Comparison of ENCODE assay signal across 14 mouse cellular contexts in genomic region chr3:67867420-67868065, GRCm38 (mm10). TPM values are rescaled to one million over a fixed set of nuclear protein-coding genes. Genes with fewer than 3 reads are reported as not detected.
DNase-seq lines count a peak whose midpoint lies in the region; ATAC-seq and TF ChIP-seq lines count a peak whose summit lies in the region.
"Had no signal": no experiment of that assay in that cellular context is flagged by ENCODE, and none has a peak within 500 bp of the region (broad histone marks: within the 10 kb centered on the region; RNA-seq: fewer than 3 reads in every experiment).

No protein-coding gene starts in this region.

- H3K4me1 ChIP-seq in lung, embryonic 14.5 days (ENCODE audit: insufficient read depth), result no peaks in the 10 kb centered on the region
- no peaks in the 10 kb centered on the region for H3K4me1 ChIP-seq in hindbrain, embryonic 10.5 days (replicated peaks)
- H3K4me1 ChIP-seq in kidney, embryonic 15.5 days, result 0 out of 2 replicates have a peak, but pooled peaks cover 3% of the 10 kb centered on the region
- H3K4me1 ChIP-seq in midbrain, embryonic 12.5 days, result no peaks in the 10 kb centered on the region
- H3K4me1 ChIP-seq: embryonic facial prominence, embryonic 12.5 days; hindbrain, embryonic 15.5 days had no signal

- no peaks in the 10 kb centered on the region for H3K9me3 ChIP-seq in lung, embryonic 14.5 days (ENCODE audit: low read depth, low read length)
- no peaks in the 10 kb centered on the region for H3K9me3 ChIP-seq in hindbrain, embryonic 10.5 days
- H3K9me3 ChIP-seq in kidney, embryonic 15.5 days (replicated peaks), result no peaks in the 10 kb centered on the region
- H3K9me3 ChIP-seq in midbrain, embryonic 12.5 days, result no peaks in the 10 kb centered on the region
- H3K9me3 ChIP-seq: embryonic facial prominence, embryonic 12.5 days; hindbrain, embryonic 15.5 days had no signal

- no peak for ATAC-seq in lung, embryonic 14.5 days (ENCODE audit: insufficient read depth)
- ATAC-seq in kidney, embryonic 15.5 days (replicated peaks; ENCODE audit: low FRiP score), result peak; percentile 95
- peak; percentile 54 for ATAC-seq in midbrain, embryonic 12.5 days (ENCODE audit: low FRiP score, low read depth)

- H3K27me3 ChIP-seq in lung, embryonic 14.5 days (ENCODE audit: insufficient read depth, low read length), result no peaks in the 10 kb centered on the region
- H3K27me3 ChIP-seq in hindbrain, embryonic 10.5 days (ENCODE audit: insufficient read depth, poor library complexity, severe bottlenecking), result no peaks in the 10 kb centered on the region
- no peaks in the 10 kb centered on the region for H3K27me3 ChIP-seq in kidney, embryonic 15.5 days
- no peaks in the 10 kb centered on the region for H3K27me3 ChIP-seq in midbrain, embryonic 12.5 days
- H3K27me3 ChIP-seq: embryonic facial prominence, embryonic 12.5 days; hindbrain, embryonic 15.5 days had no signal

- no peaks in the 10 kb centered on the region for H3K36me3 ChIP-seq in lung, embryonic 14.5 days (ENCODE audit: insufficient read depth)
- H3K36me3 ChIP-seq in hindbrain, embryonic 10.5 days, result no peaks in the 10 kb centered on the region
- H3K36me3 ChIP-seq in kidney, embryonic 15.5 days, result no peaks in the 10 kb centered on the region
- H3K36me3 ChIP-seq in midbrain, embryonic 12.5 days, result no peaks in the 10 kb centered on the region
- H3K36me3 ChIP-seq: embryonic facial prominence, embryonic 12.5 days; hindbrain, embryonic 15.5 days had no signal

- no peak overlapping the region for H3K27ac ChIP-seq in lung, embryonic 14.5 days (ENCODE audit: low read depth)
- H3K27ac ChIP-seq in hindbrain, embryonic 10.5 days, result no peak overlapping the region
- H3K27ac ChIP-seq in kidney, embryonic 15.5 days, result no peak overlapping the region
- H3K27ac ChIP-seq in midbrain, embryonic 12.5 days (replicated peaks), result peak overlapping the region; percentile 64; the same call in 1 of the 2 replicates
- H3K27ac ChIP-seq: embryonic facial prominence, embryonic 12.5 days; hindbrain, embryonic 15.5 days had no signal

- DNase-seq in lung, embryonic 14.5 days, result peak; percentile 51
- no peak for DNase-seq in lung, postnatal 4 days
- DNase-seq in hindbrain, embryonic 10.5 days (ENCODE audit: low spot score), result peak; percentile 6
- no peak for DNase-seq in gastrocnemius, postnatal 14 days
- DNase-seq in urinary bladder, postnatal 4 days (ENCODE audit: low spot score in 2 of 2), result no peak
- no peak for DNase-seq in right cerebral cortex, postnatal 10 days (ENCODE audit: low spot score in 2 of 2)
- DNase-seq: lung, adult 2 months had no signal

- intact Hi-C loops in gastrocnemius, postnatal 14 days (cut with DNase I; ENCODE audit: low total_unique reads), result no loop called here

- no peak overlapping the region for H3K9ac ChIP-seq in lung, embryonic 14.5 days
- no peak overlapping the region for H3K9ac ChIP-seq in kidney, embryonic 15.5 days
- H3K9ac ChIP-seq in midbrain, embryonic 12.5 days (replicated peaks), result no peak overlapping the region
- H3K9ac ChIP-seq: embryonic facial prominence, embryonic 12.5 days; hindbrain, embryonic 15.5 days had no signal

- no peak overlapping the region for H3K4me3 ChIP-seq in lung, embryonic 14.5 days (ENCODE audit: low read depth, low read length)
- no peak overlapping the region for H3K4me3 ChIP-seq in hindbrain, embryonic 10.5 days
- no peak overlapping the region for H3K4me3 ChIP-seq in kidney, embryonic 15.5 days (replicated peaks)
- no peak overlapping the region for H3K4me3 ChIP-seq in midbrain, embryonic 12.5 days
- H3K4me3 ChIP-seq: embryonic facial prominence, embryonic 12.5 days; hindbrain, embryonic 15.5 days; myocyte had no signal

- no peak for TF ChIP-seq CTCF in lung, embryonic 14.5 days (IDR thresholded peaks at IDR 0.05; ENCODE audit: low read depth)

- WGBS in lung, embryonic 14.5 days, result 40% methylated on average over 13 of the region's 13 CpGs
- WGBS in hindbrain, embryonic 10.5 days, result 71% methylated on average over 13 of the region's 13 CpGs
- 16% methylated on average over 13 of the region's 13 CpGs for WGBS in kidney, embryonic 15.5 days
- 71% methylated on average over 13 of the region's 13 CpGs for WGBS in midbrain, embryonic 12.5 days

- H3K4me2 ChIP-seq in lung, embryonic 14.5 days, result no peak overlapping the region
- H3K4me2 ChIP-seq in kidney, embryonic 15.5 days, result peak overlapping the region; percentile 40; the same call in 1 of the 2 replicates
- H3K4me2 ChIP-seq in midbrain, embryonic 12.5 days (replicated peaks), result no peak overlapping the region
- H3K4me2 ChIP-seq: embryonic facial prominence, embryonic 12.5 days; hindbrain, embryonic 15.5 days had no signal

RNA-seq across cellular contexts. Expression of gene Iqcj, which starts 24.5 kb away (rescaled TPM):
- not detected in 2 replicates for polyA plus RNA-seq in lung, embryonic 14.5 days (2014; fragmentation: Nextera tagmentation; extraction: Ambion mirVana)
- polyA plus RNA-seq in hindbrain, embryonic 10.5 days (2016; fragmentation: Nextera tagmentation; extraction: Ambion mirVana), result not detected in 2 replicates
- not detected in 2 replicates for polyA plus RNA-seq in kidney, embryonic 15.5 days (2015; fragmentation: Nextera tagmentation; extraction: Ambion mirVana)
- polyA plus RNA-seq in midbrain, embryonic 12.5 days (2016; fragmentation: Nextera tagmentation; extraction: Ambion mirVana), result 0.97 and 2.0 TPM in 2 replicates
- not detected for total RNA-seq in gastrocnemius, postnatal 14 days (2021)
- total RNA-seq: adrenal gland, adult 18-20 months; heart, adult 8-10 months had no signal
- polyA plus RNA-seq: lung, adult 2 months; myocyte had no signal

RNA-seq across cellular contexts. Expression of gene Iqschfp, which starts 24.5 kb away (rescaled TPM):
- not detected in 2 replicates for polyA plus RNA-seq in lung, embryonic 14.5 days (2014; fragmentation: Nextera tagmentation; extraction: Ambion mirVana)
- 0.12 TPM in 1 of 2 replicates, not detected in the other for polyA plus RNA-seq in hindbrain, embryonic 10.5 days (2016; fragmentation: Nextera tagmentation; extraction: Ambion mirVana)
- polyA plus RNA-seq in kidney, embryonic 15.5 days (2015; fragmentation: Nextera tagmentation; extraction: Ambion mirVana), result not detected in 2 replicates
- polyA plus RNA-seq in midbrain, embryonic 12.5 days (2016; fragmentation: Nextera tagmentation; extraction: Ambion mirVana), result 2.9 and 6.1 TPM in 2 replicates
- total RNA-seq in gastrocnemius, postnatal 14 days (2021), result not detected
- total RNA-seq: adrenal gland, adult 18-20 months; heart, adult 8-10 months had no signal
- polyA plus RNA-seq: lung, adult 2 months; myocyte had no signal

Comparison
In these comparisons a context has a peak if more than half of its experiments do, and no peak if none do; other contexts are left out.
1. DNase-seq: peak in lung, embryonic 14.5 days (single experiment) and hindbrain, embryonic 10.5 days (single experiment); none in lung, postnatal 4 days (0 of 2), gastrocnemius, postnatal 14 days (single experiment), urinary bladder, postnatal 4 days (0 of 2) and right cerebral cortex, postnatal 10 days (0 of 2).